Comparison of ENCODE assay signal across 13 mouse cellular contexts in genomic region chr10:24650990-24651569, GRCm38 (mm10).
"Had no signal": no experiment of that assay in that cellular context is flagged by ENCODE, and none has a peak within 500 bp of the region (broad histone marks: within the 10 kb centered on the region; RNA-seq: fewer than 3 reads in every experiment).

No protein-coding gene starts in this region.

- H3K4me3 ChIP-seq: left cerebral cortex, adult 2 months; limb, embryonic 10.5 days; liver, embryonic 15.5 days; midbrain, embryonic 12.5 days; neural tube, embryonic 15.5 days had no signal

- H3K9me3 ChIP-seq: limb, embryonic 10.5 days; liver, embryonic 15.5 days; midbrain, embryonic 12.5 days; neural tube, embryonic 15.5 days had no signal

- DNase-seq: kidney, adult 18-20 months; kidney, postnatal 14 days; lung, adult 2 months; lung, postnatal 36 days; thymus, adult 2 months; thymus, postnatal 25 days had no signal

- H3K9ac ChIP-seq: liver, embryonic 15.5 days; midbrain, embryonic 12.5 days; neural tube, embryonic 15.5 days had no signal

- H3K36me3 ChIP-seq: limb, embryonic 10.5 days; liver, embryonic 15.5 days; midbrain, embryonic 12.5 days; neural tube, embryonic 15.5 days had no signal

- ATAC-seq: lung, postnatal 0 days had no signal

- H3K27me3 ChIP-seq: liver, embryonic 15.5 days; midbrain, embryonic 12.5 days; neural tube, embryonic 15.5 days had no signal

- H3K27ac ChIP-seq: left cerebral cortex, adult 2 months; limb, embryonic 10.5 days; liver, embryonic 15.5 days; midbrain, embryonic 12.5 days; neural tube, embryonic 15.5 days had no signal

- H3K4me1 ChIP-seq: limb, embryonic 10.5 days; liver, embryonic 15.5 days; midbrain, embryonic 12.5 days; neural tube, embryonic 15.5 days had no signal

- H3K4me2 ChIP-seq: liver, embryonic 11.5 days; liver, embryonic 15.5 days; midbrain, embryonic 12.5 days; neural tube, embryonic 15.5 days had no signal
